Mouse (Mus musculus) forebrain, embryonic 15.5 days (tissue): ENCODE measurements around the gene Nceh1. TPM values are rescaled to one million over a fixed set of nuclear protein-coding genes. Genes with fewer than 3 reads are reported as not detected.

Experiments
- ATAC-seq: fragments of 200-750 bp; cut with Nextera tagmentation; replicated peaks from 2 replicates; pipeline ENCODE4 v1.8.0; 2017; ENCODE audit warnings: mild to moderate bottlenecking, moderate TSS enrichment, moderate library complexity
- H3K27ac ChIP-seq: fragments of 300-500 bp; sonication (generic); replicated peaks from 2 replicates; pipeline ENCODE4 v1.5.1; 2015; ENCODE audit warnings: mild to moderate bottlenecking, inconsistent platforms
- H3K27me3 ChIP-seq: fragments of 300-500 bp; sonication (generic); 2 replicates; pipeline ENCODE4 v1.6.1; 2015; ENCODE audit warnings: inconsistent platforms
- H3K36me3 ChIP-seq: fragments of 300-500 bp; sonication (generic); 2 replicates; pipeline ENCODE4 v1.6.1; 2015; ENCODE audit warnings: mild to moderate bottlenecking, inconsistent platforms
- H3K4me1 ChIP-seq: fragments of 300-500 bp; sonication (generic); 2 replicates; pipeline ENCODE4 v1.6.1; 2015; ENCODE audit warnings: inconsistent platforms
- H3K4me2 ChIP-seq: fragments of 300-500 bp; sonication (generic); replicated peaks from 2 replicates; pipeline ENCODE4 v1.6.1; 2015; ENCODE audit warnings: mild to moderate bottlenecking, inconsistent platforms
- H3K4me3 ChIP-seq: fragments of 300-500 bp; sonication (generic); 2 replicates; pipeline ENCODE4 v1.5.1; 2015; ENCODE audit warnings: mild to moderate bottlenecking, inconsistent platforms
- H3K9ac ChIP-seq: fragments of 300-500 bp; sonication (generic); replicated peaks from 2 replicates; pipeline ENCODE4 v1.6.1; 2015; ENCODE audit warnings: mild to moderate bottlenecking, inconsistent platforms
- H3K9me3 ChIP-seq: fragments of 300-500 bp; sonication (generic); 2 replicates; pipeline ENCODE4 v1.6.1; 2016; ENCODE audit warnings: inconsistent platforms
- WGBS: fragments of 180-500 bp; shearing (Covaris S2); methylation state at CpG from one replicate; pipeline ENCODE4 v1.1.7; 2015; ENCODE audit warnings: mixed read lengths; 5-methylcytosine and 5-hydroxymethylcytosine counted together
- polyA plus RNA-seq: library from polyadenylated mRNA; unstranded; fragments of >200 nt; fragmentation: Nextera tagmentation; extraction: Ambion mirVana; gene quantifications from 2 replicates; pipeline ENCODE4 v1.2.1, GENCODE M21; 2015

The Nceh1 gene
- polyA plus RNA-seq, 1 experiment from 2014 or later = 7.2 TPM

DNA sequence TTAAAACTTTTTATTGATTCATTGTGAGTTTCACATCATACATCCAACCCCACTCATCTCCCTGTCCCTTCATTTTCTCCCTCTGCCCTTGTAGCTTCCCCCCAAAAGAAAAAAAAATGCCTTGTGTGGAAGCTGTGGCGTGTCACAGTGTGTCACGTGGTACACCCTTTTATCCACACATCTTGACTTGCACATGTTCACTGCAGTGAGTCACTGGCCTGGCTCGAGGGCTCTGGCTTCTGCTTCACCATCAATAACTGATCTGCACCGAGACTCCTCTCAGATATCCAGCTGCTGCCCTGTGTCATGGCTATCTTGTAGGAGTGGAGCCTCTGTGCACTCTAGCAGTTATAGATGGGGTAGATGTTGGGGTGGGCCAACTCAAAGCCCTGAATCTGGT, 12.4 kb downstream of the Nceh1 start:
- H3K27me3 ChIP-seq = no peaks in the 10 kb centered on the region
- H3K4me1 ChIP-seq = 0 out of 2 replicates have a peak, but pooled peaks cover under 1% of the 10 kb centered on the region
- H3K9ac ChIP-seq = no peak overlapping the region
- H3K4me2 ChIP-seq = no peak overlapping the region
- 79% methylated on average over 4 of the region's 4 CpGs for WGBS
- ATAC-seq = no peak
- H3K9me3 ChIP-seq = no peaks in the 10 kb centered on the region
- no peaks in the 10 kb centered on the region for H3K36me3 ChIP-seq
- H3K27ac ChIP-seq = no peak overlapping the region
- H3K4me3 ChIP-seq = no peak overlapping the region

DNA sequence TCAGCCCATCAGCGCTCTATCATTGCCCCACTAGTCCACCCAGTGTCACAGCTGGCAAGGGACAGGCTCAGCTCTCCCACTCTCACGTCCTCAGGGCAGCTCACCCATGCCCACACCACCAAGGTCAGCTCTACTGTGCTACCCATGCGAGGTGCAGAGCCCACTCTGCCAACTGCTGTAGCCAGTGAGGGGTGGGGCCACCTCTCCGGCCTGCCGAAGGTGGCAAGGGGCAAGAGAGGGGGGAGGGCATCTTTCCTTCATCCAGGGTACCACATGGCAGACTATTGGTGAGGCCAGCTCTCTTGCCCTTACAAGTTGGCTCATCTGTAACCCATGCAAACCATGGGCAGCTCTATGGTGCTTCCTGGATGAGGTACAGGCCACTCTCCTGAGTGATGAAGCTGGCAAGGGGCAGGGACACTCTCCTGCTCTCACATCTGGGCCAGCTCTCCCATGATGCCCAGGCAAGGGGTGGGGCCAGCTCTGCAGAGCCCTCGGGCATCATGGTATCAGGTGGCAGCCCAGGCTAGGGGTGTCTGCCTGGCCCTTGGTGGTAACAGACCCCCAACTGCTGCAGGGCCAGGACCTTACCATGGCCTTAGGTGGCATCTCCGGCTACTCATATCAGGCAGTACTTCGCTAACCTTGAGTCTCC, 12.9 kb downstream of the Nceh1 start:
- Histone ChIP-seq H3K27ac (no peak overlapping the region), H3K4me2 (no peak overlapping the region), H3K9ac (no peak overlapping the region), H3K27me3 (no peaks in the 10 kb centered on the region), H3K4me1 (no peaks in the 10 kb centered on the region), H3K36me3 (no peaks in the 10 kb centered on the region), H3K4me3 (no peak overlapping the region), H3K9me3 (no peaks in the 10 kb centered on the region)
- WGBS = 90% methylated on average over 8 of the region's 8 CpGs
- no peak for ATAC-seq

DNA sequence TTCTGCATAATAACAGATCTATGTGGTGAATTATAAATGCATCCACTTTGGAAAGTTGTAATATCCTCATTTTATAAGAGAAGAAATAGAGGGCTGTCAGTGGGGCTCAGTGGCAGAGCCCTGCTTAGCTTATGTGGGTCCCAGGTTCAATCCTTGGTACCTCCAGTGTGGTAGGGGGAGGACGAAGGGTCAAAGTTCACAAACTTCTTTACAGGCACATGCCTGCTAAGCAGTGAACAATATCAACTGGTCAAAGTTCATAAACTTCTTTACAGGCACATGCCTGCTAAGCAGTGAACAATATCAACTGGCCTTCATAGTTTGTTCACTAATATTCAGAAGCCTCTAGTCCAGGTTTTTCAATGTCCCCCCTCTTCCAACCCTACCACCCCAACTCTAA, 13.8 kb downstream of the Nceh1 start:
- H3K27me3 ChIP-seq = no peaks in the 10 kb centered on the region
- no peak overlapping the region for H3K4me2 ChIP-seq
- H3K27ac ChIP-seq = no peak overlapping the region
- 90% methylated on average over 1 of the region's 1 CpGs for WGBS
- H3K9ac ChIP-seq = no peak overlapping the region
- no peaks in the 10 kb centered on the region for H3K36me3 ChIP-seq
- H3K9me3 ChIP-seq = no peaks in the 10 kb centered on the region
- no peaks in the 10 kb centered on the region for H3K4me1 ChIP-seq
- ATAC-seq = no peak
- H3K4me3 ChIP-seq = no peak overlapping the region

DNA sequence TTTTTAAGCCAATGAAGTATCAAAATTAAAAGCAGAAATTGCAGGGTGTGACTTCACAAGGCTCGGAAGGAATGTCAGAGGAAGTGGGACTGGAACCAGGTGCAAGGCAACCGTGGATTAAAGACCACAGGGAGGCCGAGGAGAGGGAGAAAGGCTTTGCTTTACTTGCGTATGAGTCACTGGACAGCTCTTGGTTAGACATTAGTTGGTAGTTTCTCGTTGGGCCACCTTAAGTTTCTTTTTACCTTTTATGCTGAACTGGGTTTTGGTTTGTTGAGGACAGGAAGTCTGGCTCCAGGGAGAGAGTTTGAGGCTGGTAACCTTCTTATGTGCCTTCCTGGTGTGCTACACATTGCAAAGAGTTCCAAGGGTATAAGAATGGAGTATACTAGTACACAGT, 15.1 kb downstream of the Nceh1 start:
- H3K9ac ChIP-seq = no peak overlapping the region
- H3K4me2 ChIP-seq = no peak overlapping the region
- WGBS = 82% methylated on average over 5 of the region's 5 CpGs
- H3K36me3 ChIP-seq = no peaks in the 10 kb centered on the region
- no peak overlapping the region for H3K27ac ChIP-seq
- H3K4me1 ChIP-seq = no peaks in the 10 kb centered on the region
- H3K4me3 ChIP-seq = no peak overlapping the region
- ATAC-seq = no peak
- H3K27me3 ChIP-seq = no peaks in the 10 kb centered on the region
- H3K9me3 ChIP-seq = no peaks in the 10 kb centered on the region

DNA sequence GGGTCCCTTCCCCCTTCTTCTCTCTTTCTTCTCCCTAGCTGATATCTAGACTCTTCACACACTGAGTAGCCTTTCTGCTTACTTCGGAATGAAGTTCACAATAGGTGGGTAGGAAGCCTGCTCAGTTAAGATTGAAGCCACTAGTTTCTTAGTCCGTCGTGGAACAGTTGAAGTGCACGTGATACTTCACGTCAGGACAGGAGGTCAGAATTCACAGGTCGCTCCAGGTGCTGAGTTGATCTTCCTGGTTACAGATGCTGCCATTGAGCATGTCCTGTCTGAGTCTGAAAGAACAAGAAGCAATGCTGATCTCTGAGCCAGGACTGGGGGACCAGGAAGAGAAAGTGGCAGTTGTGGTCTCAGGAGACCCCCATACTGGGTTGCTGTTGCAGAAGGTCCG, 16.4 kb downstream of the Nceh1 start:
- Histone ChIP-seq H3K4me3 (no peak overlapping the region), H3K36me3 (no peaks in the 10 kb centered on the region), H3K27ac (no peak overlapping the region), H3K4me1 (no peaks in the 10 kb centered on the region), H3K9me3 (no peaks in the 10 kb centered on the region), H3K9ac (no peak overlapping the region), H3K4me2 (no peak overlapping the region), H3K27me3 (no peaks in the 10 kb centered on the region)
- 91% methylated on average over 7 of the region's 7 CpGs for WGBS
- ATAC-seq = no peak

DNA sequence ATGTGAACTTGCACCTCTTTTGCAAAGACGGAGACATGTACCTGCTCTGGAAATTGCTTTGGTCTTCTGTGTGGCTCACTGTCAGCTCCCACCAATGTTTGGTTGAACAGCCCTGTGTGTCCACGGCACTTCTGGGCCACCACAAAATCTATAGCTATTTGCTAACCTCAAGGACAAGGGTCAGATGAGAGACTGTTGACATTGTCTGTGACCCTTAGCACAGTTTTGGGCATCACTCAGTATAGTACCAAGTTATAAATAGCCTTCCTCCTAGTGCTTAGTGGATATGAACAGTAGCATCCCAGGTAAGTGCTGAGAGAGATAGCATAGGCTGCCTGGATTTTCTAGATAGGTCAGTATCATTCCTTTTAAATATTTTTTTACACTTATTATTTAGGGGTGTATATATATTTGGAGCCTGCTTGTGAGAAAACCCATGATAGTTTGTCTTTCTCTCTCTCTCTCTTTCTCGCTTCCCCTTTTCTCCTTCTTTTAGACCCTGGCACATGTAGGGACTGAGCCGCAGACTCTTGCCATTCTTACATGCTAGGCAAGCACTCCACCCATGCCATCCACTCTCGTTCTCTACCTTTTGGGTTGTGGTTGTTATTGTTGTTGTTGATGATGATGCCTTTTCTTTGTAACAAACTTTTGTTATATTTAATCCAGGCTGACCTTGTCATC, 19.1 kb downstream of the Nceh1 start:
- 93% methylated on average over 5 of the region's 5 CpGs for WGBS
- Histone ChIP-seq H3K9ac (no peak overlapping the region), H3K36me3 (no peaks in the 10 kb centered on the region), H3K9me3 (no peaks in the 10 kb centered on the region), H3K4me3 (no peak overlapping the region), H3K27me3 (no peaks in the 10 kb centered on the region), H3K4me2 (no peak overlapping the region), H3K27ac (no peak overlapping the region), H3K4me1 (no peaks in the 10 kb centered on the region)
- ATAC-seq = no peak

DNA sequence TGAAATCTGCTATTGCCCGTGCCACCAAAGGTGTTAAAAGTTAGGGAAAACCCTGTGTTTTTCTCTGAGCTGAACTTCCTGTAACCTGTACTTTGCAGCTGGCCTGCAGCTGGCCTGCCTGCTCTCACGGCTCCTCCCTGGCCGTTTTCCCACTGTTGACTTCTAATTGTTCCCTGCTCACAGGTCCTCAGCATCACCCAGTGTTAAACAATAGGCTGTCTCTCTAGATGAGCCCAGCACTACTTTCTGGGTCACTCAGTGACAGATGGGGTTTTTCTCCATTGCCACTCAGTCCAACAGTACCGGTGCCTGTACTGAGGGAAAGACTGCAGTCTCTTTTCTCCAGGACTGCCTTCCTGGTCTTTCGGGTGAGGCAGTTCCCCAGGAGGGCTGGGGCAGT, 22.3 kb downstream of the Nceh1 start:
- Histone ChIP-seq H3K27ac (no peak overlapping the region), H3K4me2 (no peak overlapping the region), H3K27me3 (no peaks in the 10 kb centered on the region), H3K4me1 (no peaks in the 10 kb centered on the region), H3K9ac (no peak overlapping the region), H3K4me3 (no peak overlapping the region), H3K36me3 (no peaks in the 10 kb centered on the region), H3K9me3 (no peaks in the 10 kb centered on the region)
- WGBS = 48% methylated on average over 5 of the region's 5 CpGs
- no peak for ATAC-seq

DNA sequence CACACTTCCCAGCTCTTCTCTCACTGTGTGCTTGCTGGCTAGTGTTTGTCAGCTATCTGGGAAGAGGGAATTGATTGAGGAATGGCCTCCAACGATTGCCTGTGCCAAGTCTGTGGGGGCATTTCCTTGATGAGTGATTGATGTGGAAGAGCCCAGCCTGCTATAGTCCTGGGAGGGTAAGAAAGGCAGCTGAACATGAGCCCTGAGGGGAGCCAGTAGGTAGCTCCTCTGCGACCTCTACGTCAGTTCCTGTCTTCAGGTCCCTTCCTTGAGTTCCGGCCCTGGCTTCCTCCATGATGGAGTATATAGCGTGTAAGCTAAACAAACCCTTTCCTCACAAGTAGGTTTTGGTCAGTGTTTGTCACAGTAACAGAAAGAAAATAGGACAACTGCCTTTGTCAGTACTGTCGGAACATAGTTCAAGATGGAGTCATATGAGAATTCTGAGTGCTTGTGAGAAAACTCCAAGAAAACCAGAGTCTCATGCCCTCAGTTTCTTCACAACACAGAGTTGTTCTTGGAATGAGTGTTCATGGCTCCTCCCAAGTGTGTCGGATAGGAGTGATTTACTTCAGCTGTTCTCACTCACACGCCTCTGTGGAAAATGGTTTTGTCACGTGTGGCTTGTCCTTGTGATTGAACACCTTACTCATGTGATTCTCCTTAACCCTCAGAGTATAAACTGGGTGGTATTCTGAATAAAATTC, 22.9 kb downstream of the Nceh1 start:
- no peak overlapping the region for H3K4me3 ChIP-seq

DNA sequence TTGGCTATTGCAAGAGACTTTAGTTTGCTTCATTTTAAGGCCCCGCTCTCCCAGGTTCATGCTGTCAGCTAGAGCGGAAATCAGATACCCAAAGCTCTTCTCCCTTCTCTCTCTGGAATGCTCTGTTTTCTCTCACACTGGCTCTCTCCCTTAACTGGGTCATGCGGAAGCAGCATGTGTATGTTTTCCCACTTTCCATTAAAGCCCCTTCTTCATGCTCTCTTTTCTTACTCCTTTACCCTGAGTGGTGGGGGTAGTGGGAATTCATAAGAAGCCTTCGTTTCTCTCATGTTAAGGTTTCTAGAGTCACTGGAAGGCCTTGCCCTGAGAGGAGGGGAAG, 23.4 kb downstream of the Nceh1 start:
- Histone ChIP-seq H3K36me3 (no peaks in the 10 kb centered on the region), H3K4me2 (no peak overlapping the region), H3K4me1 (no peaks in the 10 kb centered on the region), H3K27ac (no peak overlapping the region), H3K9me3 (no peaks in the 10 kb centered on the region), H3K4me3 (no peak overlapping the region), H3K27me3 (no peaks in the 10 kb centered on the region), H3K9ac (no peak overlapping the region)
- ATAC-seq = no peak
- WGBS = 87% methylated on average over 4 of the region's 4 CpGs

More for the DNA sequence above, 22.9 kb downstream of the Nceh1 start:
- H3K4me2 ChIP-seq = no peak overlapping the region
- H3K36me3 ChIP-seq = no peaks in the 10 kb centered on the region
- H3K27me3 ChIP-seq = no peaks in the 10 kb centered on the region
- no peak overlapping the region for H3K27ac ChIP-seq
- 86% methylated on average over 9 of the region's 9 CpGs for WGBS
- no peaks in the 10 kb centered on the region for H3K4me1 ChIP-seq
- H3K9ac ChIP-seq = no peak overlapping the region
- no peak for ATAC-seq
- H3K9me3 ChIP-seq = no peaks in the 10 kb centered on the region

DNA sequence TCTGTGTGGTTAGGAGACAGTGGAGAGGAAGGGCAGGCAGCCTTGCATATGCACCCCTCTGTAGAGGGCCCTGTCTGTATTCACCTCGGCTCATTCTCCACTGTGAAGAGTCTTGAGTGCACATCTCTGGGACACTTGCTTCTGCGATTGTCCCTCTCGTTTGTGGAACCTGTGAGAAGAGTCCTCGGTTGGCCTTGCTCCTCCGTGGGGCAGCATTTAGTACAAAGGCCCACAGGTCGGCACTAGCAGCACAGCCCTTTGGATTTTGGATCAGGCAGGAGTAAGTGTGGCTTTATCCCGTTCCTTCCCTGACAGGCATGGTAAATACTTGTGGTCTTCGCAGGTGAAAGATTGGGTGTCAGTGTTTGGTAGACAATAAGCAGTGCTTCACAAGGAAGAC, 23.8 kb downstream of the Nceh1 start:
- no peaks in the 10 kb centered on the region for H3K27me3 ChIP-seq
- ATAC-seq = no peak
- WGBS = 87% methylated on average over 8 of the region's 8 CpGs

DNA sequence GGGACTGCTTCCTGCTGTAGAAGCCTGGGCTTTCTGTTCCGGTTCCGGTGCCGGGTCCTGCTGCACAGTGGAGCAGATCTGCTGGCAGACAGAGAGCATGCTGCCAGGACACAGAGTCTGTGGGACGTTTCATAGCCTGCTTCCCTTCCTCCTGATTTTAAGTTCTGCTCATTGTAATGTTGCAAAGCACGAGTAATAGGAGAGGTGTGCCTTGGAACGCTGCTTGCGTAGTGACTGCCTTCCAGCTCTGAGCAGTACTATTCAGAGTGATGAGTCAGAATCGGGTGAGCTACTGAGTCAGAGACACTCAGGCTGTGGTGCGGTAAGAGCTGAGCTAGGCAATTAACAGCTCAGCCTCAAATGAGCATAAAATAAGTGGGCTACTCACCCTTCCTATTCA, 26.9 kb downstream of the Nceh1 start:
- Histone ChIP-seq H3K9ac (no peak overlapping the region), H3K4me2 (no peak overlapping the region), H3K4me1 (no peaks in the 10 kb centered on the region), H3K4me3 (no peak overlapping the region), H3K36me3 (no peaks in the 10 kb centered on the region), H3K27ac (no peak overlapping the region), H3K27me3 (no peaks in the 10 kb centered on the region), H3K9me3 (no peaks in the 10 kb centered on the region)
- ATAC-seq = 0 out of 2 replicates have a peak, but pooled peaks have one; percentile 51
- 78% methylated on average over 9 of the region's 9 CpGs for WGBS

More for the DNA sequence above, 23.8 kb downstream of the Nceh1 start:
- H3K36me3 ChIP-seq = no peaks in the 10 kb centered on the region
- H3K9ac ChIP-seq = no peak overlapping the region
- no peak overlapping the region for H3K4me3 ChIP-seq
- H3K9me3 ChIP-seq = no peaks in the 10 kb centered on the region
- no peak overlapping the region for H3K4me2 ChIP-seq
- H3K4me1 ChIP-seq = no peaks in the 10 kb centered on the region
- H3K27ac ChIP-seq = no peak overlapping the region

DNA sequence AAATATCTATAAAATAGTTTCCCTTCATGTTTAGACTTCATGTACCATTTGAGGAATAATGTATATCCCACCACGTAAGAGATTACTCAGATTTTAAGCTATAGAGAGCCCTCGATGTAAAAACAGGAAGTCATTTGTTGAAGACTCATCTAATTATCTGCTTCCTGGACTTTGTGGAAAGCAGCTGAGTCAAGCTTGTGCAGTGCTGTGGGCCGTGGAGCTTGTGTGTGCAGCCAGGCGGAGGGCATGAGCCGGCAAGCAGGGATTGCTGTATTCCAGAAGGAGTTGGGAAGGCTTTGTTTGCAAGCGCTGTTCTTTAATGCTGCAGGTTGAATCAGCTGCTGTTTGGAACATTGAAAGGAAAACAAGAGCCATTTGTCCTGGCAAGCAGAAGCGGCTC, 27.5 kb downstream of the Nceh1 start:
- no peak for ATAC-seq
- Histone ChIP-seq H3K9me3 (no peaks in the 10 kb centered on the region), H3K27ac (no peak overlapping the region), H3K4me3 (no peak overlapping the region), H3K4me2 (no peak overlapping the region), H3K27me3 (no peaks in the 10 kb centered on the region), H3K4me1 (no peaks in the 10 kb centered on the region), H3K36me3 (no peaks in the 10 kb centered on the region), H3K9ac (no peak overlapping the region)
- WGBS = 32% methylated on average over 7 of the region's 7 CpGs
